Mouse (Mus musculus) mature B cell (primary cell): ENCODE results near the gene Agmat.

ENCODE experiments used
- in situ Hi-C: fragments of 300-500 bp; cut with MboI; formaldehyde crosslinking; loops from 2 replicates; pipeline ENCODE4 v1.14.3; 2019

The Agmat gene

GRCm38 (mm10) chr4:141779828-141780227 lies 33.4 kb downstream of the Agmat start:
- in situ Hi-C loops = no loop called here

GRCm38 (mm10) chr4:141781201-141781985 lies 34.9 kb downstream of the Agmat start:
- in situ Hi-C loops = no loop called here

- in situ Hi-C loops = no loop called here
Measured at GRCm38 (mm10) chr4:141784835-141785234, 38.4 kb downstream of the Agmat start.

GRCm38 (mm10) chr4:141786141-141786540 lies 39.7 kb downstream of the Agmat start:
- in situ Hi-C loops = no loop called here

- in situ Hi-C loops = no loop called here
Measured at GRCm38 (mm10) chr4:141787046-141787445, 40.6 kb downstream of the Agmat start.

GRCm38 (mm10) chr4:141787462-141787861 lies 41.0 kb downstream of the Agmat start:
- in situ Hi-C loops = no loop called here

- in situ Hi-C loops = loop anchor here (5.0 kb wide), 1 partner anchor 67 kb away; the partner anchor contains the start of gene Ddi2
Measured at GRCm38 (mm10) chr4:141789564-141790218, 43.2 kb downstream of the Agmat start.

GRCm38 (mm10) chr4:141790524-141790990 lies 44.1 kb downstream of the Agmat start, which contains the start of gene Dnajc16:
Dnajc16 (minus strand) TSS chr4:141790931.
- in situ Hi-C loops = loop anchor here (5.0 kb wide), 1 partner anchor 68 kb away; the partner anchor contains the start of gene Ddi2

- in situ Hi-C loops = loop anchor here (5.0 kb wide), 1 partner anchor 69 kb away; the partner anchor contains the start of gene Ddi2
Measured at GRCm38 (mm10) chr4:141791486-141791885, 45.0 kb downstream of the Agmat start.

GRCm38 (mm10) chr4:141791951-141792350 lies 45.5 kb downstream of the Agmat start:
- in situ Hi-C loops = loop anchor here (5.0 kb wide), 1 partner anchor 70 kb away; the partner anchor contains the start of gene Ddi2

- in situ Hi-C loops = loop anchor here (5.0 kb wide), 1 partner anchor 70 kb away; the partner anchor contains the start of gene Ddi2
Measured at GRCm38 (mm10) chr4:141792554-141793281, 46.2 kb downstream of the Agmat start.

- in situ Hi-C loops = loop anchor here (5.0 kb wide), 1 partner anchor 71 kb away; the partner anchor contains the start of gene Ddi2
Measured at GRCm38 (mm10) chr4:141793282-141794151, 47.0 kb downstream of the Agmat start, which contains the start of gene Casp9. Casp9 (plus strand) TSS chr4:141793612.

- in situ Hi-C loops = loop anchor here (5.0 kb wide), 1 partner anchor 72 kb away; the partner anchor contains the start of gene Ddi2
Measured at GRCm38 (mm10) chr4:141794152-141794535, 47.7 kb downstream of the Agmat start.

GRCm38 (mm10) chr4:141796356-141796755 lies 49.9 kb downstream of the Agmat start:
- in situ Hi-C loops = no loop called here

- in situ Hi-C loops = no loop called here
Measured at GRCm38 (mm10) chr4:141796954-141797353, 50.5 kb downstream of the Agmat start.

GRCm38 (mm10) chr4:141797545-141797944 lies 51.1 kb downstream of the Agmat start:
- in situ Hi-C loops = no loop called here

- in situ Hi-C loops = no loop called here
Measured at GRCm38 (mm10) chr4:141804105-141804504, 57.6 kb downstream of the Agmat start.

- in situ Hi-C loops = no loop called here
Measured at GRCm38 (mm10) chr4:141805886-141806285, 59.4 kb downstream of the Agmat start.
